Mouse (Mus musculus) kidney, adult 2 months (tissue): ENCODE measurements at regions not wholly inside any gene's neighbourhood (a gene's known extent, or its start where the extent isn't known, plus 50 kb on each side); places are given as distances from the start of the nearest gene placed in this dataset.

Experiments
- CTCF ChIP-seq: fragments of 200-500 bp; conservative IDR thresholded peaks from 2 replicates; pipeline ENCODE4 v1.5.1; 2011; ENCODE audit warnings: low read depth, mild to moderate bottlenecking, control low read depth, low read length, moderate library complexity, mixed read lengths; ENCODE audit not compliant: insufficient read depth, insufficient read length
- POLR2A ChIP-seq: fragments of 200-500 bp; IDR thresholded peaks from one replicate; pipeline ENCODE4 v1.6.1; 2011; ENCODE audit warnings: low read depth, low read length, control low read depth

GRCm38 (mm10) chr9:82527867-82528385, 301.4 kb upstream of the Irak1bp1 start:
- TF ChIP-seq POLR2A: no peak
- TF ChIP-seq CTCF: no peak
